Mouse (Mus musculus) embryonic facial prominence, embryonic 13.5 days (tissue): ENCODE measurements around the gene Card10. TPM values are rescaled to one million over a fixed set of nuclear protein-coding genes. Genes with fewer than 3 reads are reported as not detected.

Experiments used
- ATAC-seq: fragments of 200-750 bp; cut with Nextera tagmentation; 2 replicates; pipeline ENCODE4 v1.8.0; 2017; ENCODE audit warnings: low read depth; ENCODE audit not compliant: insufficient number of reproducible peaks, insufficient read depth, low FRiP score, low TSS enrichment
- H3K27ac ChIP-seq: fragments of 300-500 bp; sonication (generic); 2 replicates; pipeline ENCODE4 v1.5.1; 2015; ENCODE audit warnings: moderate library complexity, mild to moderate bottlenecking, inconsistent platforms
- H3K27me3 ChIP-seq: fragments of 300-500 bp; sonication (generic); 2 replicates; pipeline ENCODE4 v1.6.1; 2015; ENCODE audit warnings: mild to moderate bottlenecking, inconsistent platforms
- H3K36me3 ChIP-seq: fragments of 300-500 bp; sonication (generic); 2 replicates; pipeline ENCODE4 v1.6.1; 2015; ENCODE audit warnings: mild to moderate bottlenecking, inconsistent platforms
- H3K4me1 ChIP-seq: fragments of 300-500 bp; sonication (generic); 2 replicates; pipeline ENCODE4 v1.6.1; 2015; ENCODE audit warnings: inconsistent platforms
- H3K4me2 ChIP-seq: fragments of 300-500 bp; sonication (generic); 2 replicates; pipeline ENCODE4 v1.6.1; 2015; ENCODE audit warnings: moderate library complexity, mild to moderate bottlenecking, inconsistent platforms
- H3K4me3 ChIP-seq: fragments of 300-500 bp; sonication (generic); 2 replicates; pipeline ENCODE4 v1.5.1; 2015; ENCODE audit warnings: mild to moderate bottlenecking, inconsistent platforms
- H3K9ac ChIP-seq: fragments of 300-500 bp; sonication (generic); 2 replicates; pipeline ENCODE4 v1.6.1; 2015; ENCODE audit warnings: mild to moderate bottlenecking, inconsistent platforms
- H3K9me3 ChIP-seq: fragments of 300-500 bp; sonication (generic); 2 replicates; pipeline ENCODE4 v1.6.1; 2016; ENCODE audit warnings: inconsistent platforms
- WGBS: fragments of 180-500 bp; shearing (Covaris S2); methylation state at CpG from one replicate; pipeline ENCODE4 v1.1.7; 2015; ENCODE audit warnings: mixed read lengths; 5-methylcytosine and 5-hydroxymethylcytosine counted together
- polyA plus RNA-seq: library from polyadenylated mRNA; unstranded; fragments of >200 nt; fragmentation: Nextera tagmentation; extraction: Ambion mirVana; gene quantifications from 2 replicates; pipeline ENCODE4 v1.2.1, GENCODE M21; 2015

The Card10 gene
- polyA plus RNA-seq, 1 experiment from 2014 or later, result 3.2 TPM

DNA sequence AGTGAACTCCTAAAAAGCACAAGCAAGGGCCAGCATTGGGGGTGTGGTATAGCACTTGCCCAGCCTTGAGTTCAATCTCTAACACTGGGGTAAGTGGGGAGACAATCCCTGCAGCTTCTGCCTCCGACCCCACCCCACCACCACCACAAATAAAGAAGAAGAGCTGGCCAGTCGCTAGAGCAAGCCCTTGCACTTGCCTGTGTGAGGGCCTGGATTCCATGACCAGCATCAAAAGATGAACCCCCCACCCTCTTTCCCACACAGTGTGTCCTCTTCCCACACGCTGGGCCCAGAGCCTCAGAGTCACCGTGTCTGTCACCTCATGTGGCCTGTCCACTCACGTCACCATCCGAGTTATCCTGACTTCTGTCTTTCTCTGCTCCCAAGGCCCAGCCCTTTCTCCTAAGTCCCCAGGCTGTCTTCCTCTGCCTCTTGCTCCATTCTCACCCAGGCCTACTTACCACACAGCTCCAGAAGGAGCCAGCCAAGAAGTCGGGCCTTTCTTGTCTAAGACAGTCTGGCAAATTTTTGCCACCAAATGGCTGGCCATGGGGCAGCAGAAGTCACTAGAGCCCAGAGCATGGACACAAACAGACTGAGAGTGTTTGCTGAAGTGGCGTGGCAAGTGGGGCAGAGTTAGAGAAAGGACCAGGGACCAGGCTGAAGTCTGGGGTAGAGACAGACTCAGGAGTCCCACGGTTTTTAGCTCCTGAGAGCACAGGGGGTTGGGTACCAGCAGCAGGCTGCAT lies 32.4 kb downstream of the Card10 start:
- Histone ChIP-seq H3K9me3 (no peaks in the 10 kb centered on the region), H3K4me1 (peaks cover 14% of the 10 kb centered on the region), H3K36me3 (no peaks in the 10 kb centered on the region), H3K27ac (no peak overlapping the region), H3K4me3 (no peak overlapping the region), H3K27me3 (0 out of 2 replicates have a peak, but pooled peaks cover 5% of the 10 kb centered on the region), H3K4me2 (peak overlapping the region; percentile 26), H3K9ac (0 out of 2 replicates have a peak overlapping the region, but pooled peaks have one; percentile 37)
- ATAC-seq, result no peak
- WGBS, result 63% methylated on average over 9 of the region's 9 CpGs

DNA sequence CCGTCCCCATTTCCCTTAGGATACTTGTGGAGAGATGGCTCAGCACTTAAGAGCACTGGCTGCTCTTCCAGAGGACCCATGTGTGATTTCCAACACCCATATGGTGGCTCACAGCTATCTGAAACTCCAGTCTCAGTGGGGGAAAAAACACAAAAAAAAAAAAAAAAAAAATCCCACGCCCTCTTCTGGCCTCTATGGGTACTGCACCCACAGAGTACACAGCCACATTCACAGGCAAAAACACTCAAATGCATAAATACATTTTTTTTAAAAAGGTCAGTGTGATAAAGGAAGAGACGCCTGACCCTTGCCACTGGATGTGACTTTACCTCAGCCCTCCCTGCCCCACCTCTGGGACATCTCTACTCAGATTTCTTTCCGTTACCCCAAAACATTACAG lies 33.8 kb downstream of the Card10 start:
- Histone ChIP-seq H3K4me3 (no peak overlapping the region), H3K27me3 (0 out of 2 replicates have a peak, but pooled peaks cover 5% of the 10 kb centered on the region), H3K9me3 (no peaks in the 10 kb centered on the region), H3K36me3 (no peaks in the 10 kb centered on the region), H3K9ac (no peak overlapping the region), H3K4me1 (peaks cover 16% of the 10 kb centered on the region), H3K4me2 (no peak overlapping the region), H3K27ac (no peak overlapping the region)
- no peak for ATAC-seq
- WGBS, result 87% methylated on average over 4 of the region's 4 CpGs

DNA sequence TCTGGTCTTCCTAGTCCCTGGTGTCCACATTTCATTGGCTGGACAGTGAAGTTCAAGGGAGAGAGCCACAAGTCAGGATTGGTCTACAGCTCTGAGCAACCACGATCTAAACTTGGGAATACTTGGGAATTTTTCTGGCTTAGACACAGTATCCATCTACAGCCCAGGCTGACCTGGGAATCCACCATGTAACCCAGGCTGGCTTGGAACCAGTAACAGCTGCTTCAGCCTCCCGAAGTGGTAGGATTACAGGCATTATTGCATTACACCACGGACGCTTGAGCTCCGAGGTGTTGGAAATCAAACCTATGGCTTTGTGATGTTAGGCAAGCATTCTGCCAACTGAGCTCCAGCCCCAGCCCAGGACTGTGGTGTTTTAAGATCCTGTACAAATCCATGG lies 39.1 kb downstream of the Card10 start:
- peaks cover 15% of the 10 kb centered on the region for H3K4me1 ChIP-seq
- H3K9ac ChIP-seq, result no peak overlapping the region
- no peak for ATAC-seq
- H3K36me3 ChIP-seq, result no peaks in the 10 kb centered on the region
- H3K4me3 ChIP-seq, result no peak overlapping the region
- no peaks in the 10 kb centered on the region for H3K9me3 ChIP-seq
- H3K27ac ChIP-seq, result no peak overlapping the region; the same call in 1 of the 2 replicates
- no peak overlapping the region for H3K4me2 ChIP-seq
- H3K27me3 ChIP-seq, result no peaks in the 10 kb centered on the region
- 64% methylated on average over 5 of the region's 5 CpGs for WGBS

DNA sequence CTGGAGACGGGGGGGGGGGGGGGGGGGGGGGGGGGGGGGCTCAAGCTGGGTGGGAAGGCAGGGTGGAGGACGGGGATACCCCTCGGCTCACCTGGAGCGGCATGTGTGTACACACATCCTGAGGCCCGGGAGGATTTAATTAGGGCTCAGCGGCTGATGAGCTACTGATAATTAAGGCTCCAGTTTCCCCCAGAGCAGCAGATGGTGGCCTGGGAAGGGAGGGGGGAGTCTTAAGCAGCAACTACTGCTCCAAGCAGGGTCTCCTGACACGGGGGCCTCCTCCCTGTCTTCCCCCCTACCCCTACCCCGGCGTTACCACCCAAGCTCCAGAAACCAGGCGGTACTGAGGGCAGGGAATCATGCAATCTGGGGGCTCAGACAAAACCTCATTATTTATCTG lies 39.6 kb downstream of the Card10 start:
- H3K27ac ChIP-seq, result no peak overlapping the region; the same call in 1 of the 2 replicates

DNA sequence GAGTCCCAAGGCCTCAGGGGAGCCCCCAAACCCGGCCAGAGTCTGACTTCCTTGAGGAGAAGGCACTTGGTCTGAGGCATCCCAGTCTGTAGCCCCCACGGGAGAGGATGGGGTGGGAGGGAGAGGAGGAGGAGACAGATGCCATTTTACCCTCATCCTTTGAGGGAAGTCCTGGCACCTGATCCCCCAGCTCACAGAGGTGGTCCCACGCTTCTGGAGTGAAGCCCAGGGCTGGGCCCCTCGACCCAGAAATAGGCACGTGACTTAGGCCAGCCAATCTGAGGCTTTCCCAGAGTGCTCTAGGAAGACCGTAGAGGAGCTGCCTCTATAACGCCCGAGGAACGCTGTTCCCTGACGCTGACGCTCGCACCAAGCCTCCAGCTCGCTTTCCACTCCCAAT lies 41.7 kb downstream of the Card10 start:
- H3K27ac ChIP-seq, result no peak overlapping the region
- WGBS, result 80% methylated on average over 13 of the region's 13 CpGs

More for the DNA sequence above, 39.6 kb downstream of the Card10 start:
- Histone ChIP-seq H3K9ac (no peak overlapping the region), H3K27me3 (no peaks in the 10 kb centered on the region), H3K4me1 (peaks cover 15% of the 10 kb centered on the region), H3K4me2 (no peak overlapping the region), H3K36me3 (no peaks in the 10 kb centered on the region), H3K9me3 (no peaks in the 10 kb centered on the region), H3K4me3 (no peak overlapping the region)
- 29% methylated on average over 9 of the region's 10 CpGs for WGBS
- no peak for ATAC-seq

DNA sequence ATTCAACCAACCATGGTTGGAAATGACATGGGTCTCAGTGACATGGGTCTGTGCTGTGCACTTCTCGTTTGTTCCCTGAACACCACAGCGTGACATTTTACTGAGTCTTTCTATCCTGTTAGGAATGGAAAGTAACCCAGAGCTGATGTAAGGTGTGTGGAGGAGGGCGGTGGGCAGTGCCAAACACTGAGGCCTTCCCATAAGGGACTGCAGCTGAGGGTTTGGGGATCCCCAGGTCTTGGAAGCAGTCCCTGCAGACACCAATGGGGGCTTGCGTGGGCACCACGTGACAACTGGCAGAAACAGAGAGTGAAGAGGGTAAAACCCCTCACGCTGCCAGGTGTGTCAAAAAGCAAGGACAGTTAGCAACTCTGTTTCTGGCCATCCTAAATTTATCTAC lies 44.7 kb downstream of the Card10 start:
- no peak overlapping the region for H3K9ac ChIP-seq
- no peaks in the 10 kb centered on the region for H3K36me3 ChIP-seq
- no peaks in the 10 kb centered on the region for H3K4me1 ChIP-seq
- no peak overlapping the region for H3K27ac ChIP-seq
- H3K27me3 ChIP-seq, result no peaks in the 10 kb centered on the region
- H3K4me3 ChIP-seq, result no peak overlapping the region
- H3K4me2 ChIP-seq, result no peak overlapping the region
- WGBS, result 84% methylated on average over 6 of the region's 6 CpGs
- H3K9me3 ChIP-seq, result no peaks in the 10 kb centered on the region
- ATAC-seq, result no peak

More for the DNA sequence above, 41.7 kb downstream of the Card10 start:
- ATAC-seq, result no peak
- no peak overlapping the region for H3K4me2 ChIP-seq
- H3K9ac ChIP-seq, result no peak overlapping the region
- no peak overlapping the region for H3K4me3 ChIP-seq
- H3K36me3 ChIP-seq, result no peaks in the 10 kb centered on the region
- H3K9me3 ChIP-seq, result no peaks in the 10 kb centered on the region
- H3K27me3 ChIP-seq, result no peaks in the 10 kb centered on the region
- H3K4me1 ChIP-seq, result peaks cover 11% of the 10 kb centered on the region

DNA sequence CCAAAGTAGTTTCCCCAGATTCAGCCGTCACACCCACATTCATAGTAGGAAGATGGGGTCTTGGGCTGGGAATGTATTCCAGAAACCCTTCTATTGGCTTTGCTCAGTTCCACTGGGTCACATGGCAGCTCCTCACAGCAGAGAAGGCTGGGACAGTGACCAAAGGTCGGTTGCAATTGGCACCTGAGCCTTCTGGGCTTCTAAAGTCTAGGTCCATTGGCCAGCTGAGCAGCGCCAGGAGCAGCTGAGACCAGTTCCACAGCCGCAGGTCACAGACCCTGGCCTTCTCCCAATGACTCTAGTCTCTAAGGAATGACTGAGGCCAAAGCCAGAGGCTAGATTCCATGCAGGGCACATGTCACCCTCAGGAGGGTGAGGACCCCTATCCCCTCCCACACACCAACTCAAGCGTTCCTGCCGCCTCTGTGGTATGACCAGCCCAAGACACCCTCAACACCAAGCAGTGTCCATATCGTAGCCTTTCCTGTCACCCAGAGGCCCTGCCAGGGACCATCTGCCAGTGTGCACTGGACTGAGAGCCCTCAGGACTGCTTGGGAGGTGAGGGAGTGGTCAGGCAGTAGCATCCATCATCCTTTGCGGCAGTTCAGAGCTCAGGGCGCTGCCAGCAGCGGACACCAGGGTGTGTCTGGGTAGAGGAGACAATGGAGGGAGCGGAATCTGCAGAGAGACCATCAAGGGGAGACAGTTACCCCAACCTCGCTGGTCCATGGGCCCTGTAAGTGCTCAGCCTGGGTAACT lies 46.7 kb downstream of the Card10 start:
- no peak for ATAC-seq
- no peak overlapping the region for H3K4me2 ChIP-seq
- no peaks in the 10 kb centered on the region for H3K4me1 ChIP-seq
- no peaks in the 10 kb centered on the region for H3K36me3 ChIP-seq
- WGBS, result 76% methylated on average over 12 of the region's 12 CpGs
- H3K9ac ChIP-seq, result no peak overlapping the region
- H3K27me3 ChIP-seq, result no peaks in the 10 kb centered on the region
- no peak overlapping the region for H3K4me3 ChIP-seq
- H3K27ac ChIP-seq, result no peak overlapping the region
- H3K9me3 ChIP-seq, result no peaks in the 10 kb centered on the region

DNA sequence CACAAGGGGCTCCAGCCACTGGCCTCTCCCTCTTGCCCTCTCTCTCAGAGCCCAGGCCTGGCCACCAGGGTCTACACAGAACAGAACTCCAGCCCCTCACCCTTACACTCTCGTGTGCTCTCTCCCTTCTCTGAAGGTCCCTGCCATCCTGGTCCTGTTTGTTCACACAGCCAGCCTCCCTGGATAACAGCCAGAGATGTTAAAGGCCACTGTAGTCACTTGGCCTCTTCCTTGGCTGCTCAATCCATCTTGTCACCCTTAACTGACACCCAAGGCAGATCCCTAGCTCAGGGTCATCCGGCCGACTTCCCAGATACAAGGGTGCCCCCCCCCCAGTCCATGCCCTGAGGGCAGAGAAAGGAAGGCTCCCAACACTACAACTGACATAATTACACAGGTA lies 47.6 kb downstream of the Card10 start:
- H3K4me1 ChIP-seq, result no peaks in the 10 kb centered on the region
- H3K9ac ChIP-seq, result no peak overlapping the region
- H3K4me3 ChIP-seq, result no peak overlapping the region
- ATAC-seq, result no peak
- H3K9me3 ChIP-seq, result no peaks in the 10 kb centered on the region
- H3K27ac ChIP-seq, result no peak overlapping the region
- H3K27me3 ChIP-seq, result no peaks in the 10 kb centered on the region
- H3K36me3 ChIP-seq, result no peaks in the 10 kb centered on the region
- no peak overlapping the region for H3K4me2 ChIP-seq
- 60% methylated on average over 3 of the region's 3 CpGs for WGBS

DNA sequence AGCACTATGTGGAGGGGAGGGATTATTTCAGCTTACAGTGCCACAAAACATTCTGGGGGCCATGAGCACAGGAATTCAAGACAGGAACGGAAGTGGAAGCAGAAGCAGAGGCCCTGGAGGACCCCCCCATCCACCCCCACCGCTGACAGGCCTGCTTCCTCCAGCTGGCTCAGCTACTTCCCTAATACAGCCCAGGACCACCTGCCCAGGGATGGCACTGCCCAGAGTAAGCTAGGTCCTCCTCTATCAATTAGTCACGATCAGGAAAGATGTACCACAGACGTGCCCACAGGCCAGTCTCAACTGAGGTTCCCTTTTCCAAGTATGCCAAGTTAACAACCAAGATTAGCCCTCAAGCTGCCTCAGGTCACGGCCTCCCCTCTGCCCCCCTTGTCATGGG lies 48.7 kb downstream of the Card10 start:
- Histone ChIP-seq H3K4me2 (no peak overlapping the region), H3K4me3 (no peak overlapping the region), H3K36me3 (no peaks in the 10 kb centered on the region), H3K27me3 (no peaks in the 10 kb centered on the region), H3K4me1 (no peaks in the 10 kb centered on the region), H3K9me3 (no peaks in the 10 kb centered on the region), H3K9ac (no peak overlapping the region), H3K27ac (no peak overlapping the region)
- 56% methylated on average over 5 of the region's 5 CpGs for WGBS
- ATAC-seq, result no peak

DNA sequence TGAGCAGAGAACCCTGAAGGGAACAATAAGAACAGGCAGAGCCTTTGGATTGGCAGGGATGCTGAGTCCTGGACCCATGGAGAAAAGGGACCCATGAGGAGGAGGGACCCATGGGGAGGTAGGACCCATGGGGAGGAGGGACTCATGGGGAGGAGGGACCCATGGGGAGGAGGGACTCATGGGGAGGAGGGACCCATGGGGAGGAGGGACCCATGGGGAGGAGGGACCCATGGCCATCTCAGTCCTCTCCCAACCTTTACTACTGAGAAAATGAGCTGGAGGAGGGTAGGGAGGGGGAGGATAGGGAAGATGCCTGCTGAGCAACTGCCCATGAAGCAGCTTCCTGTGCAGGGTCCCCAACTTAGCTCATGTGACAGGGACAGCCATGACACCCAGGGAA lies 49.9 kb downstream of the Card10 start:
- no peaks in the 10 kb centered on the region for H3K9me3 ChIP-seq
- no peak overlapping the region for H3K4me3 ChIP-seq
- no peak overlapping the region for H3K9ac ChIP-seq
- no peak overlapping the region for H3K27ac ChIP-seq
- no peaks in the 10 kb centered on the region for H3K4me1 ChIP-seq
- no peaks in the 10 kb centered on the region for H3K36me3 ChIP-seq
- H3K4me2 ChIP-seq, result no peak overlapping the region
- no peaks in the 10 kb centered on the region for H3K27me3 ChIP-seq
- ATAC-seq, result no peak

DNA sequence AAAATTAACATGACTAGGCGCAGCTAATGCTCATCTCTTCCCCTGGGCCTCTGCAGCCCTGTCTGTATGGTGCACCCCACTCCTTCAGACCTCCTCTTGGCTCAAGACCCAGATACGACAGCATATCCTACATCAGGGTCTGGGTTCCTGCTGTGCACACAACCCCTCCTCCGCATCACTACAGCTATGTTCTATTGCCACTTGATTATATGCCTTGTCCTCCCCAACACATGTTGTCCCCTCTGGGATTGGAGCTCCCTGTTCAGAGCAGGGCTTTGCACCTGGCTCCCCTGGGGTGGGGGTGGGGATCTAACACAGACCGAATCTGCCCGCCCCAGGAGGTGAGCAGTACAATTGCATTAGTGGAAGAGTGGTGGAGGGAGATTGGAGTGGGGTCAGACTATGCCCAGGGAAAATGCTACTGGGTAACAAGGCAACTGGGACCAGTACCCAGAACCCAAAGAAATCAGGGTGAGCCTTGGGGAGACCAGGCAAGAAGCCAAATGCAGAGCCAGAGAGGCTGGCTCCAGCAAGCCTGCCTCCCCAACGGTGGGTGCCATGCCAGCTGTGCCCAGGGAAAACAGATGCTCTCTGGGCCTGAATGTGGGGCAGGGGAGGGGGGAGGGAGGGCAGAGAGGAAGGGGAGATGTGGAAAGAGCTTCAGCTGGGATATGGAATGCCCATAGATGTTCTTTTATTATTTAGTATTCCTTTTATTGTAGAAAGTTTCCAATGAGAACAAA lies 52.1 kb downstream of the Card10 start:
- H3K4me2 ChIP-seq, result no peak overlapping the region
- 54% methylated on average over 6 of the region's 6 CpGs for WGBS
- no peaks in the 10 kb centered on the region for H3K36me3 ChIP-seq
- no peaks in the 10 kb centered on the region for H3K9me3 ChIP-seq
- H3K27me3 ChIP-seq, result no peaks in the 10 kb centered on the region
- H3K9ac ChIP-seq, result no peak overlapping the region
- H3K4me1 ChIP-seq, result no peaks in the 10 kb centered on the region
- no peak overlapping the region for H3K4me3 ChIP-seq
- no peak overlapping the region for H3K27ac ChIP-seq
- no peak for ATAC-seq
